Mouse (Mus musculus) T-helper 1 cell (primary cell): ENCODE measurements at regions not wholly inside any gene's neighbourhood (a gene's known extent, or its start where the extent isn't known, plus 50 kb on each side); places are given as distances from the start of the nearest gene placed in this dataset.

ENCODE experiments used
- in situ Hi-C: fragments of 300-600 bp; cut with MboI, MseI; formaldehyde crosslinking; loops from one replicate; pipeline ENCODE4 v1.15.1; 2025; ENCODE audit warnings: high pct_unique_total_duplicates

DNA sequence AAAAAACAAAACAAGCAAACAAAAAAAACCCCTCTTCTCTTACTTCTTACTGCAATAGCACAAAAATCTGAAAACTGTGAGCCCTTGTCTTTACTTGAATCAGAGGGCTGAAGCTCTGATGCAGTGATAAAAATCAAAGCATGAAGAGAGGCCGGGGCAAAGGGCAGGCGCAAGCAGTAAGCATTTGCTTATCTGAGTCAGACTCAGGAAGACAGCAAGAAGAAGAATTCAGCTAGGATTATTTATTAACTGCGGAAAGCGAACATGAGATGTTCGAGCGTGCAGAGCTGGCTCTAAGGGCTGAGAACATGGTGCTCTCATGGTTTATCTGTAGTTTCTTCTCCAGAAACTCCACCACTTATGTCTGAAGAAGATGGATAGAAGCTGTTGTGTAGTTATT, 163.4 kb upstream of the Sgcd start:
- in situ Hi-C loops: no loop called here

GRCm38 (mm10) chr11:48133335-48133734, 144.6 kb upstream of the Sgcd start:
- in situ Hi-C loops: no loop called here

DNA sequence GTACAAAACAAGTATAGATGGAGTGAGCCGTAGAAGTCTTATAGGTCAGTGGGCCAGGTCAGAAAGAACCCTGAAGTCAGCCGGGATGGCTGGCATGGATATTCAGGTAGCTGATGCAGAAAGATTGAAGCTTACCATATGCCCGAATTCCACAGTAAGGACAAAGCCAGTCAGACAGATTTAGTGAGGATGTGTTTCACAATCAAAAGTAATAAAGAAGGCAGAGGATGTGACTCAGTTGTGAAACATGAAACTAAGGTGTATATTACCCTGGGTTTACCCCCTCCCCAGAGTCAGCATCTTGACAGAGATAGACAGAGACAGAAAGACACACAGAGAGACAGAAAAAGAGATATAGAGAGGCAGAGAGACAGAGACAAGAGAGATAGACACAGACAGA, 109.3 kb upstream of the Sgcd start:
- in situ Hi-C loops: no loop called here

GRCm38 (mm10) chr11:48097455-48097854, 108.7 kb upstream of the Sgcd start:
- in situ Hi-C loops: no loop called here

DNA sequence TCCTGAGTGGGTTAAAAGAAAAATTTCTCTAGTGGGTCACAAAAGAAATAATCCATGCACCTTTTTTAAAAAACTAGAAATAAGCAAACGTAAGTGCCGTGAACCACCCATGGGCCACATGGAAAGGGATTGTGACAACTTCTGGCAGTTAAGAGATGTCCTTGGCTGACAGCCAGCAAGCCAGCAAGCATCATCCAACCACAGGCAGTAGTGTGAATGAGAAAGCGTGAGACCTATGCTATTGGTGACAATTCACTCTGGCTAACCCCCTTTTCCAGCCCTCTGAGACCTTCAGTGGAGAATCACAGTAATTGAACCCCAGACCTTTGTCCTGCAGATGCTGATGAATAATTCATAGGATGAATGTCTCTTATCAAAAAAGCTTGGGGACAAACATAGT, 78.3 kb upstream of the Sgcd start:
- in situ Hi-C loops: no loop called here

DNA sequence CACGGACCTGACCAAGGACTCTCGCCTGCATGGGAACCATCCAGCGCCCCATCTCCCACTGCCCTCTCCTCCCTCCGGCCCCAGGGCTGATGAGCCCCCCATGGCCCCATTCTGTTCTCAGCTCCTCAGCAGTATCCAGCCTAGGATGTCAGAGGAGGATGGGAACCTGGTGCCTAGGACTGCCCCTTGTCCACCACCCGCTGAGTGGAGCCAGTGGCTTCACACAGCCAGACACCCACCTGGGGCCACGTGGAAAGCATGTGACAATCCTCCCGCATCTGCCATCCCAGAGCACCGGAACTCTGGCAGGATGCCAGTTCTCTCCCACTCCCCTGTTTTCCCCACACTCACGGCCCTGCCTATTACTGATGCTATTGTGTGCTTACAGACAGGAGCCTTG, 75.0 kb upstream of the Sgcd start:
- in situ Hi-C loops: no loop called here

GRCm38 (mm10) chr11:48061501-48061900, 72.7 kb upstream of the Sgcd start:
- in situ Hi-C loops: no loop called here

DNA sequence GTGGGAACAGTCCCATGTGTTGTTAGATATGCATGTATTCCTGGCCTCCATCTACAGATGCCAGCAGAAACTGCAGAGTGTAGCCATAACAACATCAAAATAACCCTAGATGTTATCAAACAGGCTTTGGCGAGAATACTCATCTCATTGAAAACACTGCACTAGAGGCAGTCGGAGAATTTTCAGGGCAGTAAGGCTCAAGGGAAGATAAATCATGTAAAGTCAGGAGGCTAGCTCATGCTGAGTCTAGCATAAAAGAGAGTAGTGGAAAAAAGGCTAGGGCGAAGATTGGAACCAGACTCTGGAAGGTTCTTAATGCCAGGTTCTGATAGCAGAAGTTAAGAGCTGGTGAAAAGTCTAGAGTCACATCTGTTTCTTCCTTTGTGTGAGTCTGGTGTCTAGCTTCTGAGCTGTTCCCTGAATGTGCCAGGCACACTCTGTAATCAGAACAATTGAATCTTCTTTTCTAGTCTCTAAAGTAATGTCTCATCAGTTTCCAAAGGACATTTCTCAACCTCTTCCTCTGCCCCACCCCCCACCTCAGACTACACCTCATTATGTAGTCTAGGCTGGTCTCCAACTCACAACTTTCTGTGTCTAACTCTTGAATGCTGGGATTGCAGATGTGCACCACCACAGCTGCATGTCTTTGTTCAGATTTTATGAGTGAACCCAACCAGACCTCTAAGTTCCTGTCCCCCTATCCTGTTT, 62.5 kb upstream of the Sgcd start:
- in situ Hi-C loops: no loop called here

GRCm38 (mm10) chr11:48048311-48048710, 59.5 kb upstream of the Sgcd start:
- in situ Hi-C loops: no loop called here
